Comparison of ENCODE assay signal across 8 mouse cellular contexts in genomic region chr13:46162025-46162374, GRCm38 (mm10).
DNase-seq lines count a peak whose midpoint lies in the region; ATAC-seq lines count a peak whose summit lies in the region.

No protein-coding gene starts in this region.

- peak overlapping the region; percentile 66 for H3K27ac ChIP-seq in hindbrain, embryonic 15.5 days (replicated peaks)

- peaks cover 12% of the 10 kb centered on the region for H3K4me1 ChIP-seq in hindbrain, embryonic 15.5 days (replicated peaks)

- WGBS in hindbrain, embryonic 15.5 days: 2% methylated on average over 10 of the region's 10 CpGs

- H3K36me3 ChIP-seq in hindbrain, embryonic 15.5 days: no peaks in the 10 kb centered on the region

- no peaks in the 10 kb centered on the region for H3K9me3 ChIP-seq in hindbrain, embryonic 15.5 days

- peak; percentile 85 for ATAC-seq in hindbrain, embryonic 15.5 days (ENCODE audit: low FRiP score, low read depth)

- H3K4me3 ChIP-seq in hindbrain, embryonic 15.5 days: peak overlapping the region; percentile 24

- H3K27me3 ChIP-seq in hindbrain, embryonic 15.5 days: no peaks in the 10 kb centered on the region

- peak overlapping the region; percentile 55 for H3K4me2 ChIP-seq in hindbrain, embryonic 15.5 days

- DNase-seq in Muller cell, postnatal 12 days (ENCODE audit: inconsistent ontology term): peak; percentile 77
- peak; percentile 81 for DNase-seq in cerebellum, adult 9-11 months
- peak; percentile 81 to 91 for DNase-seq in frontal cortex, postnatal 36 days (ENCODE audit: low spot score in 2 of 2)
- DNase-seq in layer of hippocampus, postnatal 36 days: peak; percentile 76 to 79
- DNase-seq in lung, postnatal 4 days: peak; percentile 64 to 76
- DNase-seq in right cerebral cortex, adult 18-20 months: peak; percentile 85
- peak; percentile 63 for DNase-seq in urinary bladder, postnatal 25 days (ENCODE audit: low spot score)

- no peak overlapping the region for H3K9ac ChIP-seq in hindbrain, embryonic 15.5 days

Comparison
In these comparisons a context has a peak if more than half of its experiments do, and no peak if none do; other contexts are left out.
1. Peak in every context shown above with its lines: DNase-seq, ATAC-seq, H3K4me3 ChIP-seq and H3K27ac ChIP-seq.